Mouse (Mus musculus) yolk sac, embryonic 10.5 days (tissue): ENCODE measurements at regions not wholly inside any gene's neighbourhood (a gene's known extent, or its start where the extent isn't known, plus 50 kb on each side); places are given as distances from the start of the nearest gene placed in this dataset.

ENCODE experiments used
- DNase-seq: peaks from one replicate; pipeline ENCODE4 v3.0.0-alpha.2; 2017; ENCODE audit warnings: low spot score

DNA sequence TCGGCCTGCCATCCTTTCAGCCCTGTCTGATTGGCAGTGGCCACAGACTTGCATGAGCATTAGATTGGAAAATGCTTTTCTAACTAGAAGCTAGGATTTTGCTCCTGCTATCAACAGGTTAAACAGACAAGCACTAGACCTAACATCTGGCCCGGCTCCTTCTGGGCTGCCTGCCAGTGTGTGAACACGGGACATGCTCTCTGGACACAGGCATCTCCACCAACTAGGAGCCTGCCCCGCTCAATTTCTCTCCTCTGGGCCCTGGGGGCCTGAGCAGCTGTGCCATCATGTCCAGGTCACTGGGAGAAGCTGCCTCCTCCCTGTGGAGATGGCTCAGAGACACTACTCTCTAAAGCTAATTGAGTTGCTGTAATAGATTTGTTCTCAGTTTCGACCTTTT is 195.3 kb upstream of the Jade1 start:
- no peak for DNase-seq

DNA sequence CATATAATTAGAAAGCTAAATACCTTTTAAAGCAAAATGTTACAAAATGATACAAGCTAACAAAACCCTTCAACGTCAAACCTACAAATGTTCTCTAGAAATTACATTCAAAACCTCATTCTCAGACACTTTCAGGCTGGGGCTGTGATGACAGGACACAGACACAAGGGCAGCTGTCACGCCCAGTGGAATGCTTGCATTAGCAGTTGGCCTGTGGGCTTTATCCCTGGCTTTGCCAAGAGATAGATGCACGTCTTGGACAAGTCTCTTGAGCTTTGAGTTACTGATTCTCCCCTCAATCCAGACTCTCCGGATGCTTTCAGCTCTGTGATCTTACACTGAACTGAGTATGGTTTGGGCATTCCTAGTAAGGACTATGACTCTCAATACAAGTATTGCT is 196.1 kb upstream of the Jade1 start:
- no peak for DNase-seq

DNA sequence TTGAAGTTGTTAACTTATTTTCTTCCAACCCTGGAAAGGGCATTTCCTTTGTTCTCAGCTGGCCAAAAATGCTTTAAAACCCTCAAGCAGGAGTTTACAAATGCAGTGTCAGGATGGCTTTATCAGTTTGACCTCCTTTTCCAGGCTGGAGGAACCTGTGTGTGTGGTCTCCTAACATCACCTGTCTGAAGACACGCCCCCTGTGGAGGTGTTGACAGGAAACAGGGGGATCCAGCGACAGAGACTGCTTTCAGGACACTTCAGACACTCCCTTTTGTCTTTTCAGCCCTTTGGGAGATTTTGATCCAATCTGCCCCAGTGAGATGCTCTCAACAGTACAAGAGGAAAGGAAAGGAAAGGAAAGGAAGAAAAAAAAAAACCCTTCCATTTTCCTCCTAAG is 202.5 kb upstream of the Jade1 start:
- no peak for DNase-seq

DNA sequence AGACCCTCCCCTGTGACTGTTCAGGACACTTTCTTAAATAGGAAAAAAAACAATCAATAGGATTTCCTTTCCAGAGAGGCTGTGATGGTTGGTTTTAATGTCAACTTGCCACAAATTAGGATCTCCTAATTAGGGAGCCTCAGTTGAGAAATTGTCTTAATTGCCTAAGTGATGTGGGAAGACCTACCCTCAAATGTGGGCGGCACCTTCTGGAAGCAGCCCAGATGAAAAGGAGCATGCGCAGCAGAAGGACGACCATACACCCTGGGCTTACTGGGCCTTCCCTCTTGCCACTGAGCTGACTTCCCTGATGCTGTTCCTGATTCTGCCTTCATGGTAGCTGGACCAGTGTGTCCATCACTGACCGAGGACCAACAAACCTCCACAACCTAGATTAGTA is 203.7 kb upstream of the Jade1 start:
- DNase-seq: no peak

DNA sequence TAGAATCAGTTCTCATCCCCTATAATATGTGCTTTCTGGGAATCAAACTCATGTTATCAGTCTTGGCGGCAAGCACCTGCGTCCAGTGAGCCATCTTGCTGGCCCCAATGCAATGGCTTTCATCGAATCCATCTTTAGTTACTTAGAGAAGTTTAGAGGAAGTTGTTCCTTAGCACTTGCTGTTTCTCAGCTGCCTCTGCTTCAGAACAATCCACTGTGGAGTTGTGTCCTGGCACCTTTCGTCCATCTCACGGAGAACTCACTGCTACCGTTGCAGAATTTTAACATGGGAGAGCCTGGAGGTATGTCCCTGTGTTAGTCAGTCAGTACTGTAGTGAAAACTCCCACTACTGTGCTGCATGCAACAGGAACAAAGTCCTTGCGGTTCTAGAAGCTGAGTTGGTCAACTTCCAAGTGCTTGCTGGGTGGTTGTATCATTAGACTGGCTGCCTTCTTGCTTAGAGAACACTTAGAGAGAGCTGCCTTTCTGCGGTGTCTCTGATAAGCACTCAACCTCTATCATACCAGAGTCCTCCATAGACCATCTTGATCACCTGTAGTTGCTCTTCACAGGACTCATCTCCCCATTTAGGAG is 204.3 kb upstream of the Jade1 start:
- DNase-seq: no peak

DNA sequence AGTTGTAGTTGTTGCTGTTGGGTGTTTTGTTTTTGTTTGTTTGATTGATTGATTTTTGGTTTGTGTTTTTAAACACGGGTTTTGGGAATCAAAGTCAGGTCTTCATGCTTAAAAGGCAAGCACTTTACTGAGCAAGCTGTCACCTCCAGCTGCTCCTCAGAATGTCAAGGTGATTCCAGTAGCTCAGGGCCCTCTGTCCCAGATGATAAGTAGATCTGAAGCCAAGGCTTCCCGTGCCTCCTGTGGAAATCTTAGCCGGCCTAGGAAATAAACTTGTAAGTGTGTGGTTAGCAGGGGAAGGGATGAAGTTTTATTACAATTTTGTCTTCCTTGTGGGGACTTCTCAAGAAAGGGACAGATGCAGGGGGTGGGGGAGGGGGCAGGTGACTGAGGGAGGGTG is 205.2 kb upstream of the Jade1 start:
- DNase-seq: no peak

DNA sequence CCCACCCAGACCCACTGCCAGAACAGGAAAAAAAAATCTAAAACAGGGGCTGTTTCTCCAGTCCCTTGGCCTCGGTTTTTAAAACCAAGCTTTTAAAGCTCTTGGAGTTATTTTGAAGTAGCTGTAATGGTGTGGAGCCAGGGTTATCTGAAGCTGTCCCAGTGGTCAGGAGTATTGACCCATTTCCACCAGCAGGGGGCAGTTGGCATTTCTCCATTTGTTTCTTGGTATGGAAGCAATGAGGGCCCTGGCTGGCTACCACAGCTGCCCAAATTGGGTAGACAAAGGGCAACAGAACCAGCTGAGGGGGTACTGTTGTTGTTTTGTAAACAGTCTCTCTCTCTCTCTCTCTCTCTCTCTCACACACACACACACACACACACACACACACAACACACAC is 206.7 kb upstream of the Jade1 start:
- DNase-seq: no peak

DNA sequence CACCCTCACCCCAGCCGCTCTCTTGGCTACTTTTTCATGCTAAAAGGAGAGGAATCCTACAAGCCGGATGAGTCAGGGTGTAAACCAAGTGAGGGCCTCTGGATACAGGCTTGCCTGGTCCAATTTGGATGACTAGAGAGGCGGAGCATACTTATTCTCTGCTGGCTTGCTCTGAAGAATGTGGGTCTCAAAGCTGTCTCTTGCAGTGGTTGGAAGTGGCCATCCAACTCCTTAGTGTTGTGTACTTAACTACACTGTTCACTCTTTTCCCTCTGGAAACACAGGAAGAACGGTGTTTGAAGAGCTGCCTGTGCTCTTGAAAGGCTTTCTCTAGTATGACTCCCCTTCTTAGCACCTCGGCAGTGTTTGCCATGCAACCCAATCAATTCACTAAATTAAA is 208.7 kb upstream of the Jade1 start:
- DNase-seq: no peak

DNA sequence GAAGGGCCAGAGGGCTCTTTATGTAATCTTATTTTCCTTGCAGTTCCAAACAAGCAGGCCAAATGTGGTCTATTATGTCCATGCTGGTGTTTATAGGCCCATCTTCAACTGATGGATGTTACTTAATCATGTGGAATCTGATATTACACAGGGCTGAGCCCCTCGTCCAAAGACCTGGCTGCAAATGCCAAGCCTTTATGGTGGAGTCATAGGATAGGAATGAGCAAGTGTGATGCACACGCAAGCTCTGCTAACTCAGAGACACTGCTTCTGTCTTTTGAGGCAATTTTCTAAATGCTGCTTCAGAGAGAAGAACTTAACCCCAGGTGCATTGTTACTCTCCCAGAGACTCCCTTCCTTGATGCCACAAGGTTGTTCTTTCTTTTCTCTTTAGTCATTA is 212.1 kb upstream of the Jade1 start:
- no peak for DNase-seq

DNA sequence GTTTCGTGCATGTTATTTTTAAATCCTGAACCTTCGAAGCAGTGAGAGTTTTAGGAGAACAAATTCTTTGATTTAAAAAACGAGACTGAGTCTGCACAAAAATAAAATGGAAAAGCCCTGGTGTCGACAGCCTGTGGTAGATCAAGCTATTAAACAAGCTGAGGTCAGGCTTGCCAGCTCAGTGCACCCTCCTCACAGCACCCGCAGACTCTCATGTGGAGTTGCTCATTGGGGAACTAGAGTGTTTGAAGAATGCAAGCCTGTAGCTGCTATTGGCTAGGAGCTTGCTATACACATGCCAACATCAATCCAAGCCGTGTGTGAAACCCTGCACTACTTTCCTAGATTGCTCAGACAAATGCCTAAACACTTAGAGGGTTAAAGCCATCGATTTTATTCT is 223.1 kb upstream of the Jade1 start:
- no peak for DNase-seq

DNA sequence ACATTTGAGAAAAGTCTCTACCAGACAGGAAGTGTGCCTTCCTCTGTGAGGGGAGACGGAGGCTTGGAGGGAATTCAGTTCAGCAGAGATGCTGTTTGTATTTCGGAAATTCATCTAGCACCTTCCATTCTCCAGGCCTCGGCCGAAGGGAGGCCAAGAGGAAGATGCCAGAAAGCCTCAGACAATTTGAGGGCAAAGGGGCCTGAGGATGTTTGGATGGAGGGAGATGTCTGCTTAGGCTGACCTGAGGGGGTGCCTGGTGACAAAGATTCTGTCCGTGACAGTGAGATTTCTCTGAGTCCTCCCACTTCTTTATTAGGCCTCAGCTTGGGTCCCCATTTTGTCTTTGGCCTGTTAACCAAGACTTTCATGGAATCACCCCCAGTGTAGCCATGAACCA is 225.2 kb upstream of the Jade1 start:
- no peak for DNase-seq

DNA sequence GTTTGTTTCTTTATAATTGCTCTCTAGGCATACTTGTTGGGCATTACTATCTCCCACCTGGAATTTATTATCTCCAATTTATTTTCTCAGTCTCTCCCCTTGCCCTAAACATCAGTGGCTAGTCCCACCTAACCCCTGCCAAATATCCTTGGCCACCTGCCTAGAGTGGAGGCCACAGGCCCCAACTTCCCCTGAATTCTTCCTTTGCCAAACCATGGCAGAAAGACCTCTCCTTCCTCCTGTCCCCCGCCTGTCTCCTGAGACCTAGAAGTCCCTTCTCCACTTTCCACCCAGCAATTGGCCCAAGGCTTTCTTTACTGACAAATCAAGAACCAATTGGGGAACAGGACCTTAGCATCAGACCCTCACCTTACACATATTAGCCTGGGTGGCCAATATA is 226.7 kb upstream of the Jade1 start:
- no peak for DNase-seq

DNA sequence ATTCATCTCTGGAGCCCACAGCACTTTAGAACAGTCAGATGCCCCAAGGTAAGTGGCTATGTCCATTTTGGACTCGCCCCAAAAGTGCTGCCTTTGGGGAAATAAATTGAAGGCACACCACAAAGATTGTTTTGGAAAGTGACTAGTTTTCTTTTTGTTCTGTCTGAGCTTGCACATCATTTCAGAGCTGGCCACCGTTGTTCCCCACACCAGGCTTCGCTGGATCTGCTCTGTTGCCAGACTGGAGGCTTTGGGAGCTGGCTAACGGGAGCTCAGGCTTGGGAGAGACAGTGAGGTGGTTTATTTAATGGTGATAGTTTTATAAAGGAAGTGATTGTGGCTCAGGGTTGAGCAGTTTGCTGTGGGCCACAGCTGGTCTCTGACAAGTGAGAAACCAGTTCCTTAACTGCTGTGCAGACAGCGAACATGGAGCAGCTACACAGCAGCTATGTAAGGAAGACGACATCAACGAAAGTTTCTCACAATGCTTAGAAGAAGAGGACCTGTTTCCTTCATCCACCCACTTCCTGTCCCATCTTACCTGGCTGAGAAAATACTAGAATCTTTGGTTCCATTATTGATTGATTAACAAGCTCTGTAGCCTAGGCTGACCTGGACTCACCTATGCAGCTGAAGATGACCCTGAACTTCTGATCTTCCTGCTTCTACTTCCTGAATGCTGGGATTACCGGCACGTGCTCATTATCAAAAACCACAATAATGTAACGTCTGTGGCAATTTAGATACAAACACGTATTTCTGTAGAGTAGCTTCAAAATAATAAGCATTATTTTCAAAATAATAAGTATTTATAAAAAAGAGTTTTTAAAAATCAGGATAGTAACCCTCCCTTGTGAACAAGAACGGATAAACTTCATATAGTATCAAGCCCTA is 229.1 kb upstream of the Jade1 start:
- DNase-seq: no peak

DNA sequence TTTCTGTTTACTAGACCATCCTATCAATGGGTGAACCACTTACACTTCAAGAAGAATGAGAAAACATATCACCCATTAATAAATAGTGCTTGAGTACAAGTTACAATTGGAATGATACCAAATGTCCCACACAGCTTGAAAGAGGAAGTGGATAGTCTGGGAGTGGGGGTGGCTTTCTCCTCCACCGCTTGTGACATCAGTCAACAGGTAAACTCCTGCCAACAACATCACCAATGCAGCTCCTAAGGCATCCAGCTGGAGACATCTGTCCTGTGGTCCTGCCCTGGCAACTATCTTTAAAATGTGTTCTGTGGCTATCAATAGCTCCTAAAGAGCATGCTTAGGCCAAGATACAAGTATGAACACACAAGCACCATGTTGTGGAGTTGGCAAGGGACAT is 233.7 kb upstream of the Jade1 start:
- DNase-seq: no peak

DNA sequence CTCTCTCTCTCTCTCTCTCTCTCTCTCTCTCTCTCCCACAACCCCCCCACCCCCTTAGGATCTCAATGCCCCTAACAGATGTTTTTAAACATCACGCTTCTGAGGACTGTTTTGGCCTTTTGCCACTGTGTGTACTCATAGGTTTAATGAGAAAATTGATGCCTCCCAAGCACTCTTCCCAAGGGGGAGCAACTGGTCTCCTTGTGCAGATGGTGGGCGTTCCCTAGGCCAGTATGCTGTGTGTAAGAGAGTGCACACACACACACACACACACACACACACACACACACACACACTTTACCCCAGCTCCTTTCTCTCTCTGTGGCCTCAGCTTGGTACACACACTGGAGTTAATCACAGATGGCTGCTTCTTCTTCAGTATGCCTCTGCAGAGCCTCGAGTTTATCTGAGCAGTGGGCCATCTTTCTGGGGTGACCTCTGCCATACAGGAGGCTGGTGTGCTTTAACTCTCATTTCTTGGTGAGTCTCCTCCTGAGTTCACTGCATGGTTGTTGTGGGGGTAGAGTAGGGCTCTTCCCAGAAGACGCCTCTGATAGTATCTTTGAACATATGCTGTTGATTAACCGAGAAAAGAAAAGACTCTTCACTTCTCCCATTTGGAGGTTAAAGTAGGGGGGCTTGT is 236.2 kb upstream of the Jade1 start:
- no peak for DNase-seq

DNA sequence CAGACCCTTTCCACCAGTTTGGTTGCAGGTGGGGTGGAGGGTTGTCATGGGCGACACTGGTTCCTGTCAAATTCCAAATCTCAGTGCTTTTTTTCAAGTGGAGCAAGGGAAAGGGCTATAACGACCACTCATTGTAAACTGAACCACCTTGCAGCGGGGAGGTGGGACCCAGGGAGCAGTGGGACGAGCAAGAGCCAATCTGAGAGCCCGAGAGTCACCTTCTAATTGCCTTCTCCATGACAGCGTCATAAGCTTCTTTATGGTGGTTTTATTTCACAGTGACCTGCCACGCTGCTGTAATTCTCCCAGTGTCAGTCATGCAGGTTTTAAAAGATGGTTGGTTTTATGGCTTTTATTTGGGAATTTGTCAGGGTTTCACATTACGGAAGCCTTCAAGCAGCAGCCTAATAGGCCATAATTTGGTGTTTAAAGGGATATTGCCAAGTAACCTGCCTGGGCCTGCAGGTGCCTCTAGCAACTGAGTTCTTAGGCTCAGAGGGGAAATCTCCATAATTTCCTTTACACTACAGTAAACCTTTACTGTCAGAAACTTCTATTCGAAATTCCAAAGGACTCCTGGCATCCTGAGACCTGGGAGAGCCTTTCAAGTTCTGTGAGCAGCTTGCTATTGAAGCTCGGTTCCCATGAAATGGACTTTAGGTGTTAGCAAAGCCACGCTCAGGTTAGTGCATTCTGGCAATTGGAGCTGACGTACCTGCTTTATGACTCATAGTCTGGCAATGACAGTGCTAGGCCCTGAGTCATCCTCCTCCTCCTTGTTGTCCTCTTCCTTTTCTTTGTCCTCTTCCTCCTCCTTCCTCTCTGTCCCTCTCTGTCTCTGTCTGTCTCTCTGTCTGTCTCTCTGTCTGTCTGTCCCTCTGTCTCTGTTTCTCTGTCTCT is 235.6 kb upstream of the Pgrmc2 start:
- no peak for DNase-seq

DNA sequence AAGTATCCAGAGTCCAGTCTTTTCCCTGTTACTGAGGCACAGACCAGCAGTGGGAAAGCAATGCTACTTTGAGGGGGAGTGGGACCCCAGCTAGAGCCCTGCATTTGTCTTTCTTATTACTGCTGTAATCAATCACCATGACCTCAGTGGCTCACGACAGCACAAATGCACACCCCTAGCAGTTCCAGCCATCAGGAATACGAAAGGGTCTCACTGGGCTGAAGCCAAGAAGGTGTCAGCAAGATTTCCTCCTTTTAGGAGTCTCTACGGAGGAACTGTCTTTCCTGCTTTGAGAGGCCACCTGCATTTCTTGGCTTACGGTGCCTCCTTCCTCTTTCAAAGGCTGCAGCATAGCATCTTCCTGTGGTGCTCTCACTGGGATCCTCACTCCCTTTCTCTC is 234.3 kb upstream of the Pgrmc2 start:
- no peak for DNase-seq

DNA sequence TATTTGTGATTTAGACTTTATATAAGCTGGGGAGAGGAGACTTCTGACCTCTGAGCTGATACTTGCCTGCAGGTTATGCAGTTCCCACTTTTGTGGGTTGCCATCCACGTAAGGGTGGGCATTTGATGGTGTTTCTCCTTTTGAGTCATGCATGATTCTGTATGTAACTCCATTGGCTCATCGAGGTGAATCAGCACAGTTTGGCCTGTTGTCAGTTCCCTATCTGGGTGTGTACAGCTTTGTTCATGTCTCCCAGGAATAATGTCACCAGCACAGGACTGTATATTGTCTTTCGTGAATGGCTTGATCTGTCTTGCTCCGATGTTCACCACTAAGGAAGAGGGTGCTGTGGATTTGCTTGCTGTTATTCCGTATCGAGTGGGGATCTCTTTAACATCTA is 229.6 kb upstream of the Pgrmc2 start:
- DNase-seq: no peak

DNA sequence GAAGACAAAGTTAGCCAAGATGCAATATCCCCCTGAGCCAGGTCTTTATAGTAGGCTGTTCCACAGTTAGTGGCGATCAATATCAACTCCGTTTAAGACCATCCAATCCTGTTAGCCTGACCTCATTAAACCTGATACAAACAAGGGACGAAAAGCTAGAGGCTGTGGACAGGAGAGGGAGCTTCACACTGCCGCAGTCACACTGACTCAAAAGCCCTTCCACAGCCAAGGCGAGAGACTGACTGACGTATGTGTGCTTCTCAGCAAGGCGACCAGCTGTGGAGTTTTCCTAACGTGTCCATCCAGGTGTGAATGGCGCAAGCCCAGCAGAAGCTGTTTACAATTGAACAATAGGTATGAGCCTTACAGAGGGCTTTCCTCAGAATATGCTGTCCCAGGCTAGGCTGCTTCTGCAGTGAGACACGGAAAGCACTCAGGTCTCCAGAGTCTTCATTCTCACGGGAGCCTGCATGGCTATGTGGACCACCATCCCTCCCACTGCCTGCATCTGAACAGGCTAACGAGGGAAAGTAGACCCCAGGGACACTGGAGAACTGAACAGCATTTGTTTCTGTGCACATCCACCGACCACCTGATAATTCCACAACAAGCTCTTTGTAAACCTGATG is 224.7 kb upstream of the Pgrmc2 start:
- DNase-seq: no peak

DNA sequence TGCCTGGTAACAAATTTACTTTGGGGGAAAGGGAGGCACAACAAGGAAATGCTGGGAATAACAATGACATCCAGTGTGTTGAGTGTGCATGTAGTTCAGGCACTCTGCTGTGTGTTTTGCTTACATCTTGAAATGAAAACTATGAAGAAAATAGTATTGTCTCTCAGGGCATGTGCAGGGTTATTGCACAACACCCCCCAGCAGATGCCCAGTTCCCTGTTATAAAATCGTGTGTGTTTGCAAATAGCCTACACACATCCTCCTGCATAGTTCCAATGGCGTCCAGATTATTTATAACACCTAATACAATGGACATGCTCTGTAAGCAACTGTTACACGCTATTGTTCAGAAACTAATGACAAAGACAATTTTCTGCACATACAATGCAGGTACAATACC is 220.0 kb upstream of the Pgrmc2 start:
- no peak for DNase-seq

DNA sequence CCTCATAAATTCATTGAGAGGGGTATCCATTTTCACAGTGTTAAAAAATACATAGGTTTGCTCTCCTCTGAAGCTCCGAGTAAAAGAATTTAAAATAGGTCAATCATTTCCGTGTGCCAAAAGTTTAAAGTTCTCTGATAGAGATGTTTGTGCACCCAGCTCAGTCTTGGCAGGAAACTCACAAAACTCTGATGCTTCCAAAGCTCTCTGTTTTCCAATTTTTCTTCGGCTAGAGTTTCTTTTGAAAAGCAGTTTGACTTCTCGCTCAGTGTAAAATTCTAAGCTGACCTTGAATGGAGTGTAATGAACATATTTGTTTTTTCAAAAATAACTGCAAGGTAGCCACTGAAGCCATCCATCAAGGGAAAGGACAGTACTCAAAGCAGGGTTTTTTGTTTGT is 215.9 kb upstream of the Pgrmc2 start:
- no peak for DNase-seq
